Mouse (Mus musculus) liver, embryonic 16.5 days (tissue): ENCODE results near the gene Mllt3. TPM values are rescaled to one million over a fixed set of nuclear protein-coding genes. Genes with fewer than 3 reads are reported as not detected.

Experiments
- ATAC-seq: fragments of 200-750 bp; cut with Nextera tagmentation; 2 replicates; pipeline ENCODE4 v1.8.0; 2017; ENCODE audit warnings: low read depth, mild to moderate bottlenecking, moderate number of reproducible peaks, moderate library complexity
- H3K27ac ChIP-seq: fragments of 300-500 bp; sonication (generic); 2 replicates; pipeline ENCODE4 v1.5.1; 2014; ENCODE audit warnings: mild to moderate bottlenecking, low read length
- H3K27me3 ChIP-seq: fragments of 300-500 bp; sonication (generic); 2 replicates; pipeline ENCODE4 v1.6.1; 2014; ENCODE audit warnings: low read depth, low read length, mixed read lengths; ENCODE audit not compliant: control insufficient read depth, insufficient read depth
- H3K36me3 ChIP-seq: fragments of 300-500 bp; sonication (generic); 2 replicates; pipeline ENCODE4 v1.6.1; 2014; ENCODE audit warnings: mild to moderate bottlenecking; ENCODE audit not compliant: control insufficient read depth, insufficient read depth
- H3K4me1 ChIP-seq: fragments of 300-500 bp; sonication (generic); 2 replicates; pipeline ENCODE4 v1.6.1; 2014; ENCODE audit warnings: low read depth, low read length, mixed read lengths; ENCODE audit not compliant: control insufficient read depth
- H3K4me2 ChIP-seq: fragments of 300-500 bp; sonication (generic); 2 replicates; pipeline ENCODE4 v1.6.1; 2014; ENCODE audit warnings: low read depth, low read length, mixed read lengths
- H3K4me3 ChIP-seq: fragments of 300-500 bp; sonication (generic); 2 replicates; pipeline ENCODE4 v1.5.1; 2014; ENCODE audit warnings: low read depth, mild to moderate bottlenecking, low read length
- H3K9ac ChIP-seq: fragments of 300-500 bp; sonication (generic); 2 replicates; pipeline ENCODE4 v1.6.1; 2014; ENCODE audit warnings: low read depth, low read length
- H3K9me3 ChIP-seq: fragments of 300-500 bp; sonication (generic); replicated peaks from 2 replicates; pipeline ENCODE4 v1.6.1; 2016; ENCODE audit warnings: low read length; ENCODE audit not compliant: control insufficient read depth
- WGBS: fragments of 180-500 bp; shearing (Covaris S2); extraction: QIAGEN DNeasy Blood & Tissue Kit; methylation state at CpG from one replicate; pipeline ENCODE4 v1.1.7; 2014; ENCODE audit not compliant: insufficient replicate concordance; 5-methylcytosine and 5-hydroxymethylcytosine counted together
- polyA plus RNA-seq: library from polyadenylated mRNA; unstranded; fragments of >200 nt; fragmentation: Nextera tagmentation; extraction: Ambion mirVana; gene quantifications from 2 replicates; pipeline ENCODE4 v1.2.1, GENCODE M21; 2015

Mllt3 gene
- polyA plus RNA-seq, 1 experiment from 2014 or later: 83.5 TPM

DNA sequence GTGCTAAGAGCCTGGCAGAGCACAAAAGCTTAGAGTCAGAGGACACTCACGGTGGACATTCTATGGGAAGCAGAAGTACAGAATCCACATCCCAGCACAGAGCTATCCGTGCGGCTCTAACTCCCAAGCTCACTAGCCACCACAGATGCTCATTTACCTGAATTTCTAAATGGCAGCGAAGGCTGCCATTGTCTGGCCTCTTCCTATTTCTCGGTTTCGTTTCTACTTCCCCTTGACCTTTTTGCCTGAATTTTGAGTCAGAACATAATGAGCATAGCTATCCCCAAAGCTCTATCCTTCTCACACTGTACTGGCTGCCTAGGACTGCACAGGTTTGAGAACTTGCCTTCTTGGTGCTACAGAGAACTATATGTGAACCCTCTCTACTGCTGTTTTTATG lies 274.1 kb downstream of the Mllt3 start:
- H3K27me3 ChIP-seq: no peaks in the 10 kb centered on the region
- no peaks in the 10 kb centered on the region for H3K36me3 ChIP-seq
- no peak overlapping the region for H3K4me2 ChIP-seq
- H3K9me3 ChIP-seq: no peaks in the 10 kb centered on the region
- no peaks in the 10 kb centered on the region for H3K4me1 ChIP-seq
- no peak overlapping the region for H3K4me3 ChIP-seq
- ATAC-seq: no peak
- no peak overlapping the region for H3K9ac ChIP-seq
- WGBS: 76% methylated on average over 6 of the region's 6 CpGs
- H3K27ac ChIP-seq: no peak overlapping the region

DNA sequence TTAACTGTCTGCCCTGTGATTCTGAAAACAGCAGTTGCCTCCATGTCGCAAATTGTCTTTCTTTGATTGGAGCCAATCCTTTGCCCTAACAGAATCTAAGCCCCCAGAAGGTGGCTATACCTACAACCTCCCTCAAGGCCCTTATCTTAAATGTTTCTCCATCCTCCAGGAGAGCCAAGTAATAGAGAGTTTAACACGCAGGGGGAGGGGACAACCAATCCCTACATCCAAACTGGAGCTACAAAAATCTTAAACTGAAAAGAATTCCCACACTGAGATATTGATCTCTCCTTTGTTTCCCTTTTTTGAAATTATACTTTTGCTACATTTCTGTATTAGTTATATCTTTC lies 281.7 kb downstream of the Mllt3 start:
- peaks cover 11% of the 10 kb centered on the region for H3K4me1 ChIP-seq

DNA sequence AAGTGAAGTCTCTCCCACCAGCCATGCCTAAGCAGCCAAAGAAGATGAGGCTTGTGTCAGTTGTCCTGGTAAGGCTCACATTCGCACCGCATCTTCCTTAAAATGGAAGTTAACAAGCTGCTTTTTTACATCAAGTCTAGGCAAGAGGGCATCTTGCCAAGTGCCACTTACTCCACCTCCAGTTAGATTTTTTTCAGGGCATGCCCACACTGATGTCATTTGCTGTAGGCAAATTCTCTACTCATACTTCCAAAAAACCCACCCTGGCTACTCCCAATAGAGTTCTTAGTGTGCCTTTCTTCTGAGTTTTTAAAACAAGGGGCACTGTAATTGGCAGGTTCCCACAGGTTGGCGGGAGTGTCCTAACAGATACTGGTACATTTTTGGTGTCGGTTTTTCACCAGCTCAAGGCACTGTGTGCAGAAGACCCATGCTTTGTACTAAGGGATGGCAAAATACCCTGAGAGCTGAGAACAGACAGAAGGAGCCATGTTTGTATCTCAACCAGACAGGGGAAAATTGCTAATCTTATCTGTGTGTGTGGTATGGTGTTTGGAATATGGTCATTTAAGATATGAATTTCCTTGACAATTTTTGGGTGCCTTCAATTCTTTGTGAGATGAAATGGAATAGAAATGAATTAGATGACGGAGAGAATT lies 282.2 kb downstream of the Mllt3 start:
- Histone ChIP-seq H3K27ac (peak overlapping the region; percentile 26), H3K4me3 (no peak overlapping the region), H3K9me3 (no peaks in the 10 kb centered on the region), H3K9ac (no peak overlapping the region), H3K36me3 (no peaks in the 10 kb centered on the region), H3K4me2 (peak overlapping the region; percentile 23), H3K27me3 (no peaks in the 10 kb centered on the region), H3K4me1 (peaks cover 11% of the 10 kb centered on the region)
- ATAC-seq: peak; percentile 84
- 47% methylated on average over 5 of the region's 5 CpGs for WGBS

More for the DNA sequence above, 281.7 kb downstream of the Mllt3 start:
- H3K4me2 ChIP-seq: peak overlapping the region; percentile 23
- H3K27ac ChIP-seq: peak overlapping the region; percentile 6; the same call in 1 of the 2 replicates
- H3K27me3 ChIP-seq: no peaks in the 10 kb centered on the region
- ATAC-seq: peak; percentile 66
- H3K9ac ChIP-seq: no peak overlapping the region
- no peak overlapping the region for H3K4me3 ChIP-seq
- 27% methylated on average over 2 of the region's 2 CpGs for WGBS
- H3K36me3 ChIP-seq: no peaks in the 10 kb centered on the region
- no peaks in the 10 kb centered on the region for H3K9me3 ChIP-seq

DNA sequence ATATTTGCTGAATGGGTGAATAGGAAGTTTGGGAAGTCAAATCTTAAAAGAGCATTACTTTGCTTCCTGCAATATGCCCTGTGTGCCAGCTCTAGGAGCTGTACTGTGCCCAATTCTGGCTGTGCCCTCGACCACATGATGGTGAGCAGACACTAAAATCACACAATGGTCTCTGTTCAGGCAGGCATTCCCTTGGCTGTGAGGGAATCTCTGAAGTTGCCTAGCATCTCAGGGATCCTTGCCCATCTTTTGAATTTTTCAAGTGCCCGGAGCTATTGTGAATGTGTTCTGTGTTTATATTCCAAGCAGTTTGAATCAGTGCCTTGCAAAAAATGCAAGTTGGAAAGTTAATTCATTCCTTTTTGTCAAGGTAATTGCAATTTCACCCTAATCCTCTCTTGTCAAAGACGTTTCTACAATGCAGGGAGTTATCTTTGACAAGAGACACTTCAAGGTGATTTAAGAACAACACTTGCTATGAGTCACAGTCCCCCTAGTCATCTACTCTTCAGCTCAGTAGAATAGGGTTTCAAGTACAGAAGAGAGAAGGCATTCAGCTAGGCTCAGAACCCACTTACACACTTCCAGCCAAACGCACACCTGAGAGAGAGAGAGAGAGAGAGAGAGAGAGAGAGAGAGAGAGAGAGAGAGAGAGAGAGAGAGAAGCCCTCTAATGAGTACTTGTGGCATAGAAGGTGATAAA lies 283.5 kb downstream of the Mllt3 start:
- no peak for ATAC-seq
- no peak overlapping the region for H3K9ac ChIP-seq
- no peak overlapping the region for H3K27ac ChIP-seq
- H3K27me3 ChIP-seq: no peaks in the 10 kb centered on the region
- H3K4me3 ChIP-seq: no peak overlapping the region
- 50% methylated on average over 4 of the region's 4 CpGs for WGBS
- no peaks in the 10 kb centered on the region for H3K9me3 ChIP-seq
- no peaks in the 10 kb centered on the region for H3K36me3 ChIP-seq
- no peak overlapping the region for H3K4me2 ChIP-seq
- H3K4me1 ChIP-seq: peaks cover 11% of the 10 kb centered on the region

- no peaks in the 10 kb centered on the region for H3K9me3 ChIP-seq
- H3K36me3 ChIP-seq: no peaks in the 10 kb centered on the region
- H3K9ac ChIP-seq: no peak overlapping the region
- no peaks in the 10 kb centered on the region; the same call in 1 of the 2 replicates for H3K4me1 ChIP-seq
- H3K4me3 ChIP-seq: no peak overlapping the region
- no peaks in the 10 kb centered on the region for H3K27me3 ChIP-seq
- ATAC-seq: no peak
- H3K4me2 ChIP-seq: no peak overlapping the region
- 57% methylated on average over 3 of the region's 3 CpGs for WGBS
- no peak overlapping the region for H3K27ac ChIP-seq
Observed at GRCm38 (mm10) chr4:87745016-87745645, 288.0 kb downstream of the Mllt3 start.

DNA sequence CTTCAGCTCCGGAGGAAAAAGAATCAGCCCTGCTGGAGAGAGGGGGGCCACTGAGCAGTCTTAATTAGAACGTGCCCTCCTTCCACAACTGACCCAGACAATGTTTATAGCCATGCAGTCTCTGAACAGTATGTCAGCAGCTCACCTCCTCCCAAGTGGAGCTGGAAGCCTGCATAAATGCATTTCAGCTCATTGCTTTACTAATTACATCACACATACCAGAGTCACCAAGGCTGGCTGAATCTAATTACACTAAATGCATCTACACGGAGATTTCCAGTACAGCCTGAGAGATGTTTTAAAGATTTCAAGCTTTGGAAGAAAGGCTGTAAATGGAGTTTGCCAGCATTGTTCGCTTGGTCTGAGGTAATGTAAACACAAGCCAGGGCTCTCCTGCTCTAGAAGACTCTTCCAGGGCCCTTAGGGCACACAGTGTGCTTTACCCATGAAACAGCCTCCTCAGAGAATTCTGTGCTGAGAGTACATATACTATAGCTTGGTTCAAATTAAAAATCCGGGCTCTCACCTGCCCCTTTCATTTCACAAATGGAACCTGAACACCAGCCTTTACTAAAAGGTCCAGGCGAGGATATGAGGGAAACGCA lies 293.5 kb downstream of the Mllt3 start:
- WGBS: 48% methylated on average over 7 of the region's 7 CpGs
- Histone ChIP-seq H3K27me3 (no peaks in the 10 kb centered on the region), H3K9me3 (no peaks in the 10 kb centered on the region), H3K9ac (no peak overlapping the region), H3K4me1 (no peaks in the 10 kb centered on the region), H3K4me2 (no peak overlapping the region), H3K27ac (no peak overlapping the region), H3K4me3 (no peak overlapping the region), H3K36me3 (no peaks in the 10 kb centered on the region)
- ATAC-seq: no peak

DNA sequence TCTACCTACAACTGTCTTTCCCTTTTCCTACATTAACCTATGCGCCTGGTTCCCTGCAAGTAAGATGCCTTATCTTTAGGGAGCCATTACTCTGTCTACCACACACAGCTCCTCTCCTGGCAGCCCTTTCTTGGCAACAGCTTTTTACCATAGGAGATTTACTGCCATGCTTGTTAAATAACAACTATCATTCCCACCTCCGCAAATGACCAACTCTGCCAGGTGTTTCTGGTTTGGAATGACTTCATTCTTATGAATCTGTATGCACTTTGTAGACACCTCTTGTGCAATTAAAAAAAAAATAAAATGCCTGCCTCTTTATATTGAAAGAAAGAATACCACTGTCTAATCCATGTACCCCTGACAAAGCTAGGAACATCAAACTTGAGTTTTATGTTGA lies 294.1 kb downstream of the Mllt3 start:
- no peak for ATAC-seq
- Histone ChIP-seq H3K4me2 (no peak overlapping the region), H3K4me3 (no peak overlapping the region), H3K27me3 (no peaks in the 10 kb centered on the region), H3K36me3 (no peaks in the 10 kb centered on the region), H3K9me3 (no peaks in the 10 kb centered on the region), H3K27ac (no peak overlapping the region), H3K4me1 (no peaks in the 10 kb centered on the region), H3K9ac (no peak overlapping the region)
- 71% methylated on average over 2 of the region's 2 CpGs for WGBS

DNA sequence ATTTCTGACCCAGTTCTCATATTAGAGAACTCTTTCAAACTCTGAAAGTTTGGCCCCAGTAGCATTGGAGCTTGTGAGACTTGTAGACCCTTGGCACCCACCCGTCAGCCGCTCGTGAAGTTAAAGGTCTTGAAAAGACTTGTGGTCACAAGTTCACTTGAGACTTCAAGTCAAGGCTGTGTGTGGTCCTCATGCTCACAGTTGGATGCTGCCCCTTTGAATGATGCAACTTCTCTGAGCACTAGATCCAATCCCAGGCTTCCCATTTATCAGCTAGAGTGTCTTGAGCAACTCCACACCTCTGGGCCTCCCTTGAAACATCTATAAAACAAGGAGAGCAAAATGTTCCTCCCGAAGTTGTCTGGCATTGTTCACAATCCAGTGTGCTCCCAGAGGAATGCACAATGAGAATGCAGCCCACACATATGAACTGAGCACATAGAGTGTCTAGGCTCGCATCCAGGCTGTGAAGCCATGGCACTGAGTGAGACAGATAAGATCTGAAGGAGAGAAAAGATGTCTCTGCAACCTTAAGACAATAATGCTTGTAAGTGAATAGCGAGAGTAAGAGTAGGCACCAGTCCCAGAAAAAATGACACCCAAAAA lies 295.9 kb downstream of the Mllt3 start:
- Histone ChIP-seq H3K9ac (no peak overlapping the region), H3K4me1 (no peaks in the 10 kb centered on the region), H3K27me3 (no peaks in the 10 kb centered on the region), H3K4me3 (no peak overlapping the region), H3K27ac (no peak overlapping the region), H3K9me3 (no peaks in the 10 kb centered on the region), H3K36me3 (no peaks in the 10 kb centered on the region), H3K4me2 (no peak overlapping the region)
- no peak for ATAC-seq
- WGBS: 63% methylated on average over 6 of the region's 6 CpGs
